Mouse (Mus musculus) left cerebral cortex, adult 2 months (tissue): ENCODE data around the gene Dppa2. TPM values are rescaled to one million over a fixed set of nuclear protein-coding genes. Genes with fewer than 3 reads are reported as not detected.

Source experiments
- DNase-seq, 2 experiments: peaks; one replicate each; pipeline ENCODE4 v3.0.0; 2021 to 2022; ENCODE audit warnings: low spot score in 2 of 2, mixed read lengths in 1 of 2; ENCODE audit errors: extremely low spot score in 1 of 2
- H3K27ac ChIP-seq: fragments of 200-600 bp; 2 replicates; pipeline ENCODE4 v1.8.1; 2022
- H3K4me3 ChIP-seq: fragments of 200-600 bp; 2 replicates; pipeline ENCODE4 v1.8.1; 2022
- CTCF ChIP-seq: fragments of 200-600 bp; IDR thresholded peaks from 2 replicates; pipeline ENCODE4 v1.8.1; 2022; ENCODE audit warnings: antibody characterized with exemption, mild to moderate bottlenecking, moderate library complexity
- intact Hi-C: fragments of 180-260 bp; cut with DNase I; formaldehyde crosslinking; loops from one replicate; pipeline ENCODE4 v1.15.1; 2025
- total RNA-seq, 2 experiments: library from RNA; stranded (reverse); gene quantifications; 2 replicates each; pipeline ENCODE4 v1.2.3; 2021

Gene Dppa2
- total RNA-seq, 2 experiments from 2014 or later = not detected

DNA sequence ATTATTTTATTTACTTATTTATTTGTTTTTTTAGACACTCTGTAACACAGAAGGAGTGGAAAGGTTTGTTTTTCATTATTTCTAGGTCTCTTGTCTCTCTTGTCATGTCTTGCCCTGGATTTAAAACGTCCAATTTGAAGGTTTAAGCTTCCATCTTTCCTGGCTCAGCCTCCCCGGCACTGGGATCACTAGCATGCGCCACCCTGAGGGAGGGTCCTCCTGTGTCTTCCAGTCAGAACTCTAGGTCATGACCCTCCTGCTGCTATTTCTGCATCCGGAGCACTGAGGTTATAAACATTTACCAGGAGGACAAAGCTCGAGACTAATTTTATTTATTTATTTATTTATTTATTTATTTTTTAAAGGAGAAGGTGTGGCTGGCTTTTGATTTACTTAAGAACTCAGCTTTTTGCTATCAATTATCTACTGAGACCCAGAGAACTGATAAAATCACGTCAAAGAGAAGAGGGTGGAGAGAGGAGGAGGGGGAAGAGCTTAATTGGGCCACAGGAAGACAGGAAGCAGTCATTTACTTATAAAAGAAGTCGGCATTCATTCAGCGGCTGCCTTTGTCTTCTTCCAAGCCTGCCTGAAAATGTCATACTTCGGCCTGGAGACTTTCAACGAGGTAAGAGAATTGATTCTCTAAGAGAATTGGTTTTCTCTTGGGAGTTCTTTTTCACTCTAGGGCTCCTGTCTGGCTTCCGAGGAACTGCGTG is 6.4 kb downstream of the Dppa2 start:
- TF ChIP-seq CTCF = no peak
- Histone ChIP-seq H3K27ac (no peak overlapping the region), H3K4me3 (no peak overlapping the region)
- no peak for DNase-seq
- intact Hi-C loops = no loop called here

DNA sequence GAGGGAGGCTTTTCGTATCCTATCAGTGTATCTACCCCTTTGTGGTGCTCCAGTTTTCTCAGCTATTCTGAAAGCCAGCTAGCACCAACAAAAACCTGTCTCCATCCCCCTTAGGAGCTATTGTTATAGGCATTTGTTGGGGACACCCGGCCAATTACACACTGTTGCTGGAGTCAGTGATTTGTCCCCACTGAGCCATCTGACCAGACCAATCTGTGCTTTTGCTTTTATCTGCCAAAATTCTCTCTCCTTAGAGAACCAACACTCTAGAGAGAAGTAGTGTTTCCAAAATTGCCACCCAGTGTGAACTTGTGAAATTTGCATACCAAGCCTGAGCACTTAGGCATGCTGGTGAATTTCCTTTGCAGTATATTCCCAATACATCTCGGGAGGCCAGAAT is 11.6 kb downstream of the Dppa2 start:
- intact Hi-C loops = no loop called here
- H3K27ac ChIP-seq = no peak overlapping the region
- no peak overlapping the region for H3K4me3 ChIP-seq
- no peak for DNase-seq
- TF ChIP-seq CTCF = no peak

GRCm38 (mm10) chr16:48320781-48321180 is 17.1 kb downstream of the Dppa2 start:
- Histone ChIP-seq H3K4me3 (no peak overlapping the region), H3K27ac (no peak overlapping the region)
- intact Hi-C loops = no loop called here
- no peak for DNase-seq
- peak; percentile 2; the same call in 1 of the 2 replicates for TF ChIP-seq CTCF

DNA sequence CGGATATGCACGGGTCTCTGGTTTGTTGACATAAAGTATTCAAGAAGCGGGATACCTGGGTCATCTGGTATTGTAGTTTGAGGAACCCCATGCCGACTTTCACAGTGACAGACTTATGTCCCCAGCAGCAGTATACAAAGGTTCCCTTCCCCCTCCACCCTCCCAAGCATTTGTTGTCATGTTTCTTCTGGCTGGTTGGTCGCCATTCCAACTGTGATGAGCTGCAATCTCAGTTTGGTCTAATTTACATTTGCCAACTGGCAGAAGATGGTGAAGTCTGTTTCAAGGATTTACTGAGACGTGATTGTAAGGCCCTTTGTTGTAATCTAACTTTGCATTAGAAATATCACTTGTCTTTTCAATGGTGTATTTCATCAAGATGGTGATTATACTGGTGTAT is 19.4 kb downstream of the Dppa2 start:
- H3K27ac ChIP-seq = no peak overlapping the region
- intact Hi-C loops = no loop called here
- H3K4me3 ChIP-seq = no peak overlapping the region
- DNase-seq = no peak
- no peak for TF ChIP-seq CTCF

- no peak for TF ChIP-seq CTCF
- intact Hi-C loops = no loop called here
- H3K27ac ChIP-seq = no peak overlapping the region
- DNase-seq = no peak
- H3K4me3 ChIP-seq = no peak overlapping the region
Measured at GRCm38 (mm10) chr16:48323602-48324345, 20.1 kb downstream of the Dppa2 start.

DNA sequence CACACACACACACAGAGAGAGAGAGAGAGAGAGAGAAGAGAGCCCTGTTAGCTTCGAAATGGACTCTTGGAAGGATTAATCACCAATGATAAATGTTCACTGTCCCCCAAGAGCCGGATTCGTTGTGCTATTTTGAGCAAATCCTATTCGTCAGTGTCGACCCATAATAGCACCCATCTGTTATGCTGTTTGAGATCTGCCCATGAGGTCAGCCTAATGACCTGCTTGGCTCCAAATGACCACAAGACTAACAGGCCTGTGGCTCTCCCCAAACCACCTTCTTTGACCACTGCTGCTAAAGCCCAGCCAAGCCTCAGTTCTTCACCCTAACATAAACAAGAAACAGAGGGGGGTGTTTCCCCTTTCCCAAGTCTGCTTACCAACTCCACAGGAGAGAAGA is 23.2 kb downstream of the Dppa2 start:
- DNase-seq = no peak
- no peak for TF ChIP-seq CTCF
- no peak overlapping the region for H3K4me3 ChIP-seq
- intact Hi-C loops = no loop called here
- H3K27ac ChIP-seq = no peak overlapping the region

DNA sequence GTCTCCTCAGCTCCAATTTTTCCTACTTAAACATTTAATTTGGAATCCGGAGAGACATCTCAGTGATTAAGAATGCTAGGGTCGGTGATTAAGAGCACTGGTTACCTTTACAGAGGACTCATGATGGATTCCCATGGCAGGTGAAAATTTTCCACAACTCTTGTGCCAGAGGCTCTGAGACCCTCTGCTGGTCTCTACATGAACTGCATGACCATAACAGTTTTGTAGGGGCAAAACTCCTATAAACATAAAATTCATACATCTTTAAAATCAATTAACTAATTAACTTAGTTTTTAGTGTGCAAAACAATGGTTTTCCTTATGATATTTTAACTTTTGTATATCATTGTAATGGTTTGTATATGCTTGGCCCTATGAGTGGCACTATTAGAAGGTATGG is 24.7 kb downstream of the Dppa2 start:
- H3K27ac ChIP-seq = no peak overlapping the region
- H3K4me3 ChIP-seq = no peak overlapping the region
- intact Hi-C loops = no loop called here
- no peak for DNase-seq
- peak; percentile 3; the same call in 1 of the 2 replicates for TF ChIP-seq CTCF

GRCm38 (mm10) chr16:48331822-48332221 is 28.1 kb downstream of the Dppa2 start:
- no peak for TF ChIP-seq CTCF
- Histone ChIP-seq H3K4me3 (no peak overlapping the region), H3K27ac (no peak overlapping the region)
- intact Hi-C loops = no loop called here
- no peak for DNase-seq

DNA sequence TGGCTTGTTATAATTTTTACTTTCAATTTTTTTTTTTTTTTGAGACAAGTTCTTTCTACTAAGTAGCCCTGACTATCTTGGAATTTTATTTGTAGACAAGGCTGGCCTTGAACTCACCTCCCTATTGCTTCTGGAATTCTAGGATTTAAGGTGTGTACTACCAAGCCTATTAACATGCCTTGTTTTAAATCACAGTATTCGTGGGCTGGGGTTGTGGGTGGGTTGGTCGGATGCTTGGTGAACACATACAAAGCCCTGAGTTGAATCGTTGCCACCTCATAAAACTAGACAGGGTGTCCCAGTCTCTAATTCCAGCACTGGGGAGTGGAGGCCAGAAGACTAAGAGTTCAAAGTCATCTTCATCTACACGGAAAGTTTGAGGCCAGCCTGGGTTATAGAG is 31.6 kb downstream of the Dppa2 start:
- no peak for TF ChIP-seq CTCF
- DNase-seq = no peak
- no peak overlapping the region for H3K27ac ChIP-seq
- H3K4me3 ChIP-seq = no peak overlapping the region
- intact Hi-C loops = no loop called here

- no peak overlapping the region for H3K27ac ChIP-seq
- DNase-seq = no peak
- intact Hi-C loops = no loop called here
- no peak overlapping the region for H3K4me3 ChIP-seq
- TF ChIP-seq CTCF = no peak
Measured at GRCm38 (mm10) chr16:48344193-48344592, 40.5 kb downstream of the Dppa2 start.

- no peak for DNase-seq
- Histone ChIP-seq H3K27ac (no peak overlapping the region), H3K4me3 (no peak overlapping the region)
- intact Hi-C loops = no loop called here
- no peak for TF ChIP-seq CTCF
Measured at GRCm38 (mm10) chr16:48347246-48347645, 43.5 kb downstream of the Dppa2 start.

DNA sequence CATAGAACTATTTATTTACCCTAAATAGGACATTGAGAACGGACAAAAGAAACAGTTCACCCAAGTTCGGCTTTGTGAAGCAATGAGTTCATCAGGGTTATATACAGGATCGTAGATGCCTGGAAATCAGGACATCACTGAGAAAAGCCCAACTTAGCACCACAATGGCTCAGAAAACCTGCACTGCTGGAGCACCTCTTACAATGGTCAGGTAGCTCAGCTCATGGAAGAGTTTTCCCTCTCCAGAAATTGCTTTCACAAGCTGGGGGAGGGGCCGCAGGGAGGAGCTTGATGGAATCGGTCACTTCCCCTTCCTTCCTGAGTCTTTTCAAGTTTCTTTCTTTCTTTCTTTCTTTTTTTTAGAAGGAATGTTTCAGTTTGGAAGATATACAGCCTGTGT is 52.0 kb downstream of the Dppa2 start:
- H3K4me3 ChIP-seq = no peak overlapping the region
- DNase-seq = no peak
- TF ChIP-seq CTCF = no peak
- H3K27ac ChIP-seq = no peak overlapping the region
- intact Hi-C loops = no loop called here

DNA sequence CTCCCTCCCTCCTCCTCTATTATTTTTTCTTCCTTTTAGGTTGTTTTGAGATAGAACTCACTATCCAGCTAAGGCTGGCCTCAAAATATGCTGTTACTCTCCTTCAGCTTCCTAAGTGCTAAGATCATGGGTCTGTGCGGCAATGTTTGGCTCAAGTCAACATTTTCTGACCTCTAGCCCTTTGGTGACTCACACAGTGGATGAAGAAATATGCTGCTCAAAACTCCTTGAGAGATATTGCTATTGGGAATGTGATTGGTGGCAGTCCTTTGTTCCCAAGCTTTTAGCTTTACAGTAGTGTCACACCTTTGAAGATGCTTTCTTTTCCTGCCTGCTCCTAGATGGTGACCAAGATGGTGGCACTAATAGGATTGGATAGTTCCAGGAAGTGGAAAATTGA is 52.7 kb downstream of the Dppa2 start:
- DNase-seq = no peak
- Histone ChIP-seq H3K4me3 (no peak overlapping the region), H3K27ac (no peak overlapping the region)
- intact Hi-C loops = no loop called here
- no peak for TF ChIP-seq CTCF
